Mouse (Mus musculus): Measurements from ENCODE around the gene Upk3b.

Gene Upk3b

DNA sequence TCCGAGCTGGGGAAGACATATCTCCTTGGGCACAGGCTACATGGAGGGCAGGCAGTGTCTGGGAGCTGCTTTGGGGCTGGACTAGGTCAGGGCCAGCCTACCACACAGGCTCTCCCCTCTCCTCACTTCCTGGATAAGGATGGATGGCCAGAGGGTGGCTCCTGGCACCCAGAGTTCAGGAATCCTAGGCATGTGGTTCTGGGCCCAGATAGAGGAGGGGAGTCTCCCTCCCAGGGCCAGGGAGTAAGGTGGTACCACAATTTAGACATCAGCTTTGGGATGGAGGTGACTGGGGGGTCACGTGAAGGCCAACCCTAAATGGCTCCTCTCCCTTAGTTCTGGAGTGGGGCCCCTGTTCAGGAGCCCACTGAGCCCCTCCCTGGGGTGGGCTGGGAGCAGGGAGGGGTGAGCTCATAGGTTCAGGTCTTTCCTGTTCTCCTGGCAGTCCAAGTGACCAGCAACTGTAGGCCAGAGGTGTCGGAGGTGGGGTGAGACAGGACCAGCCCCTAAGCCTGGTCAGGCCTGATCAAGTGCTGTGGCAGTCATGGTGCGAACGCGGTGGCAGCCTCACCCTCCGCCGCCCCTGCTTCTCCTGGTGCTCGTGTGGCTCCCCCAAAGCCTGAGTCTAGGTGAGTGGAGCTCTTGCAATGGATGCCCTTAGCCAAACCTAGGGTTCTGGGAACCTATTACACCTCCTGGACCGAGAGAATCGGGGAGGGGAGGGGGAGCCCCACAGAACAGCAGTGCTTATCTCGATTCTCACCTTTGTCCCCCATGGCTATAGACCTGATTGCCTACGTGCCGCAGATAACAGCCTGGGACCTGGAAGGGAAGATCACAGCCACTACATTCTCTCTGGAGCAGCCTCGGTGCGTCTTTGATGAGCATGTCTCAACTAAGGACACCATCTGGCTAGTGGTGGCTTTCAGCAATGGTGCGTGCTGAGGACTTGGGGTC lies at the start of gene Upk3b:
TSS of gene Upk3b (plus strand) at position 239 of the 957 bp plus-strand sequence.
- DNase-seq = no peak

DNA sequence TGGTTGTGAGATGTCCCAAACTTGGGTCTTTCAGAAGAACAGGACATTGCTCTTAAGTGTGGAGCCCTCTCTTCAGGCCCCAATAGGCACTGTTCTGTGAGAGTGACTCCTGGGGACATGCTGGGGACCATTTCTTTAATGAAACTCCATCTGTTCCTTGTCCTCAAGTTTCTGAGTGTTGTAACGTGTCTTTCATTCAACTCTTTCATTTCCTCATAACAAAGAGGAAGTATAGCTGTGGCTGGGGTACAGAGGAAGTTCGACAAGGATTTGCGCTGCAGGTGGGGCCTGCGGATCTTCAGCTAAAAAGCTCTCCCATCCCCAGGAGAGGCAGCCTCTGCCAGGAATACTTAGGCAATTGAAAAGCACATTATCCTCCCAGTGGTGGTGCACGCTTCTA lies 47.7 kb upstream of the Upk3b start:
- DNase-seq = peak in 1 of 2 experiments; percentile 24

DNA sequence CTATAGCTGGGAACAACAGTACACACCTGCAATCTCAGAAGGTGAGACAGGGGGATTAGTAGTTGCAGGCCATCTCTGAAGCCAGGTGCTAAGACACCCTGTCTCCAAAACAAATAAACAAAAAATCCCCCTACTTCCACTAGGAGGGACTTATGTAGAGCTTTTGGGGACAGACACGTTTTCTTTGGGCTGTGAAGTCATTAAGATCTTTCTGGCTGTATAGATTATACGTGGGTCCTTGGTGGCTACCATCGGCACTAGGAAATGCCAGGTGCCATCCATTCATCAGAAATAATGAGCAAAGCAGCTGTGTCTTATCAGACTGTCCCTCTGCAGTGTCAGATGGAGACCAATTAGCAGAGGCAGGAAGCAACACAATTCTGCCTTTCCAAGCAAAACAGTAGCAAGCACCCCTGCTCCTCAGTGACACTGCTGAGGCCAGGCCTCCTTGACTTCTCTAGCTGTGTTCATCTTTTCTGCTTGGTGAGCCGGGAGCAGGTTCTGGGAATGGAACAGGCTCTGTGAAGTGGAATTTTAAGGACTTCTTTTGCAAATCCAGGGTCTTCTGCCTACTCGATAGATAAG lies 44.8 kb upstream of the Upk3b start:
- DNase-seq = no peak

DNA sequence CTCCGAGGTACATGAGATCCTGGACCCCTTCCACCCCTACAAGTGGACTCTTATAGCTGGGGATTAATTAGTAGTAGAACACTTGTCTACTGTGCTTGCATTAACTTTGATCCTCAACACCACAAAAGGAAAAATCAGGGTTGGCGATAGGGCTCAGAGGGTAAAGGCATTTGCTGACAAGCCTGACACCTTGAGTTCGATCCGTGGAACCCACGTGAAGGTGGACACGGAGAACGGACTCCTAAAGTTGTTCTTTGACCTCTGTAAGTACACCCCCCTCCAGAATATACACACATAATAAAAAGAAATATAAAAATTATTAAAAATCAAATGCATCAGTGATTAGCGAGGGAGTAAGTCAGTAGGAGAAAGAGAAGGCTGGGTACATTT lies 44.0 kb upstream of the Upk3b start:
- no peak for DNase-seq

DNA sequence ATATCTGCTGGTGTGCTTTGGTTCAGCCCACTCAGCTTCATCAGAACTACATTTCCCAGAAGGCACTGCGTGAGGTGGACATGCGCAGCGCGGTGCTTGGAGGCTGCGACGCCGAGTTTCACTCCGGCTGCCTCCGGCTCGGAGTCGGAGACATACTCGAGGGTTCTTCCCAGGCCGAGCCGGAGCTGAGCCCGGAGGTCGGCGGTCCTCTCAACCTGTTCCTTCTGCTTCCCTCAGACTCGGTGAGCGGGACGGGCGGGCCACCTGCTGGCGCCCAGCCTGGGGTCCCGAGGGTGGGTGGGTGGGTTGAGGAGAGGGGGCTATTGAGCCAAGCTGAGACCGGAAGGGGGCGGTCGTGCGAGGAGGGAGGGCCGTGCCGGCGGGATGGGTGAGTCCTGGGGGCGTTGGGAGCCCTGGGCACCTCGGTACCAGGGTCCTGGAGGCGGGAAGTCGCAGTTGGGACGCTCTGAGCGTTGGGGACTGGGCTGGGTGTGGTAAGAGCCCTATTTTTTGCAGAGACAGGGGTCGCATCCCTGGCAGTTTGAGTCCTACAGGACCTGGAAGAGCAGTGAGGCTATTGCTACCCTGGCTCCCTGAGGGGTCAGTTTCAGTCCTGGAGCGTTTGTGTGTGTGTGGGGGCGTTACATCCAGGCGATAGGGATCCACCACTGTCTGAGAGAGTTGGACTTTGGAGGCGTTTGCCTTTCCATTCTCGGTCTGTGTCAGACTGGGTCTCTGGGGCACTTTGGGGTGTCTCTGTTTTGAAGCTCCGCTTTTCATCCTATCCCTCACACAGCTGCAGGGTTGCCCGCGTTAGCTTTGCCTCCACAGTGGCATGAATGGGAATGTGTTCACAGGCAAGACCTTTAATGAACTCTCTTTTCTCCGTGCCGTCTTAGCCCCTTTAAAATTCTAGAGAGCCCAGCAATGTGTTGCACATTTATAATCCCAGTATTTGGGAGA lies 43.3 kb upstream of the Upk3b start, which contains the start of gene Dtx2:
TSS of gene Dtx2 (plus strand) at position 76 of the 963 bp plus-strand sequence.
- peak; percentile 78 to 86 for DNase-seq

DNA sequence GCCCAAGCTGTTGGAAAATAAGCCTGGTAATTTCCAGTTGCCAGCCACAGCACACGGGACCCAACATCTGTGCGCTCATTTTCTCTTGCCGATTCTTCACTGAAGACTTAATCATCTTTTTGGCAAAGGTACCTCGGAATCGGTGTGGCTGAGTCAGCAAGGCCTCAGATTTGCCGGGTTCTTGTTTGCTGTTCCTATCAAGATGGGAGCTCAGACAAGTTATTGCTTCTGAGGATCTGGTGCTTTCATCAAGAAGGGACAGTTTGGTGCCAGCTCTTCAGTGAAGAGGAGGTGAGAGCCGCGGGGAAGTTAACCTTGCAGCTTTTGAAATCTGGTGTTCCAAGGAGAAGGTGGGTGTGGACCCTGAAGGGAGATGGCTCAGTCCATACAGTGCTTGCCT lies 42.1 kb upstream of the Upk3b start:
- DNase-seq = no peak

DNA sequence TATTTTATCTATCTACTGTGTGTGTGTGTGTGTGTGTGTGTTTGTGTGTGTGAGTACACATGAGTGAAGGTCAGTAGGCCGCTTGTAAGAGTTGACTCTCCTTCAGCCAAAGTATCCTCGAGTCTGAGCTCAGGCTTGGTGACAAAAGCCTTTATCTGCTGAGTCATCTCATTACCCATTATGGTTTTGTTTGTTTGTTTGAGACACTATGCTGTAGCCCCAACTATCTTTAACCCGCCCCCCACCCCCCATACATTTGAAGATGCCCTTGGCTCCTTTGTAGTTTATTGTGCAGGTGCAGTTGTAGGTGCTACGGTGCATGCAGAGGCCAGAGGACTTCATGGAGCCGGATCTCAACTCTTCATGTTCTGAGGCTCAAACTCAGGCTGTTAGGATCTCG lies 37.1 kb upstream of the Upk3b start:
- DNase-seq = no peak

DNA sequence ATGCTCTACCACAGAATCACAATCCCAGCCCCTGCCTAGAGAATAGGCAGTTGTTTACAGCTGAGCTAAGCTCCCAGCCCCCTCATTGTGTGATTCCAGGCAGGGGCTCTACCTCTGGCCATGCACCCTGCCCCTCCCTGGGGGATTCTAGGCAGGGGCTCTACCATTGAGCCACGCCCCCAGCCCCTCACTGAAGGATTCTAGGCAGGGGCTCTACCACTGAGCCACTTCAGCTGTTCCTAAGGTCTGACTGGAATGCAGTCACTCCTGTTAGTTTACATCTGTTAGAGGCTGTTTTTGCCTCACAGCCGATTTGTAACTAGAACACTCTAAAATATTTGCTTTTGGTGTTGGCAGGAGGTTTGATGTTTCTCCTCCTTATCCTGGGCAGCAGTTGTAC lies 36.0 kb upstream of the Upk3b start:
- no peak for DNase-seq

DNA sequence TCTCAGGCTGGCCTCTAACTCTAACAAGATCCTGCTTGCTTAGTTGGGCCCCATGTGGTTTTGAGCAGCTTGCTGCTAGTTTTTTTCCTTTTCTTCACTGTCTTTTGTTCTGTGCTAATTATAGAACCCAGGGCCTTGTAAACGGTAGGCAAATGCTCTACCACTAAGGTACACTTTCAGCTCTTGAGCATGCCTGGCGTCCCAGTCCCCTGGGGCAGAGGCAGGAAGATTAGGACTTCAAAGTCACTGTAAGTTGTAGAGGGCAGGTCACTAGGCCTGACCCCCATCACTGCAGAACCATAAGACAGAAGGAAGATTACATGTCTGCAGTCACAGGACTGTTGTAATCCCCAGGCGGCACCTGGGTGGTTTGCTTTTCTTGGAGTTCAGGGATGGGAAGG lies 35.5 kb upstream of the Upk3b start:
- DNase-seq = no peak

DNA sequence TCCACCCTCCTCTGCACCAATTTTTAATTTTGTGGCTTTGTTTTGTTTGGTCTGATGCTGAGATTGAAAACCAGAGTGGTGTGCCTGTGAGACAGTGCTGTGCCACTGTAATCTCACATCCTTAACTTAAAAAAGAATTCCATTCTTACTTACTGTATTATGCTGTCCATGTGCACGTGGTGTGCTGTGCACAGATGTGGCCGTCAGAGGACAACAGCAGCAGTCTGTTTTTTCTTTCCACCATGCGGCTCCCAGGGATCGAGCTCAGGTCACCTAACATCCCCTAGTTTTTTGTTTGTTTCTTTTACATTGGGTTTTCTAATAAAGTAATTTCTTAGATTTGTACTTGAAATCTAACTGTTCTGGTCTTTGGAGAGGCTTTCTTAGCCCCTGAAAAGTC lies 33.8 kb upstream of the Upk3b start:
- DNase-seq = no peak

DNA sequence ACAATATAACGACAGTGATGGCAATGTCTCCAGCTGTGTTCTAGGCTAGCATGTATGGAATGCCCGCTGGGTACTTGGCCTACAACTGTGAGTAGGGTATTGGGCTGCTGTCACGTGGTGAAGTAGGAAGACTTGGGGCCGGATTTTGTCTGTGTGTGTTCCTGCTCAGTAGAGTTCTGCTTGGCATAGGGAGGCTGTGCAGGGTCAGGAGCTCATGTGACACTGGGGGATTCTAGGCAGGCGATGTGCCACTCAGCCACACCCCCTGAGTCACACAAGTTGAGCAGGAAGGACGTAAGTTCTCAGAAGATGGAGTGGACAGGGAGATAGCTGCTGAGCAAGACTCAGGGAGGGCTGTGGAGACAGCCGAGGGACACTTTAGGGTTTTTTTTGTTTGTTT lies 30.6 kb upstream of the Upk3b start:
- no peak for DNase-seq

DNA sequence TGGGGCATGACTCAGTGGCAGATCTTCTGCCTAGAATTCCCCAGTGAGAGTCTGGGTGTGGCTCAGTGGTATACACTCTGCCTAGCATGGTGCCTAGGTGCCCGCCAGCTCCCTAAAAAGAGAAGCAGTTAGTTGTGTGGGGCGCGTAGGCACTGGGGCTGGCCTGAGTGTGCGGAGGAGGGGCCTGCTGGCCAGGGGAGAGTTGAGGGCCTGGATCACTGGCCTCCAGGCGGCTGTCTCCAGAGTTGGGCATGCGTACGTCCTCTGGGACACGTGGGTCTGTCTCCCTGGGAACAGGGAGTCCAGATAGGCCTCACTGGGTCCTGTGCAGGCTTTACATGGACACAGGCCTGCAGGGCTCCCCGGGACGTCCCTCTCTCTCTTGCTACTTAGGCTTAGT lies 23.4 kb upstream of the Upk3b start:
- no peak for DNase-seq

DNA sequence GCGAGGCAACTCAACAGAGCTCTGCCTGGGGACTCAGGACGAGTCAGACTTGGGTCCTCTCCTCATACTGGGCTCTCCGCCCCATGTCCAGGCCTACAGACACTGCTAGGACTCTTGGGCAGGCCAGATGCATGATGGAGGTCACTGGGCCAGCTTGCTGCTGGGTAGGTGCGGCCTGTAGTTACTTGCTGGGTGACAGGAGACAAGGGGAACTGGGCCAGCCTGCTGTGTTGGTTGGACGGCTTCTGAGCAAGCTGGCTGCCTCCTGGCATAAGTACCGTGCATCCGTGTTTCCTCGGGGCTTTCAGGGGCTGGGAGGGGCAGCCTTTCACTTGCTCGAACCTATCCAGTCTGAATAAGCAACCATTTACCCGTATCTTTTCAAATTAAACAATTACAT lies 22.7 kb upstream of the Upk3b start:
- DNase-seq = no peak

DNA sequence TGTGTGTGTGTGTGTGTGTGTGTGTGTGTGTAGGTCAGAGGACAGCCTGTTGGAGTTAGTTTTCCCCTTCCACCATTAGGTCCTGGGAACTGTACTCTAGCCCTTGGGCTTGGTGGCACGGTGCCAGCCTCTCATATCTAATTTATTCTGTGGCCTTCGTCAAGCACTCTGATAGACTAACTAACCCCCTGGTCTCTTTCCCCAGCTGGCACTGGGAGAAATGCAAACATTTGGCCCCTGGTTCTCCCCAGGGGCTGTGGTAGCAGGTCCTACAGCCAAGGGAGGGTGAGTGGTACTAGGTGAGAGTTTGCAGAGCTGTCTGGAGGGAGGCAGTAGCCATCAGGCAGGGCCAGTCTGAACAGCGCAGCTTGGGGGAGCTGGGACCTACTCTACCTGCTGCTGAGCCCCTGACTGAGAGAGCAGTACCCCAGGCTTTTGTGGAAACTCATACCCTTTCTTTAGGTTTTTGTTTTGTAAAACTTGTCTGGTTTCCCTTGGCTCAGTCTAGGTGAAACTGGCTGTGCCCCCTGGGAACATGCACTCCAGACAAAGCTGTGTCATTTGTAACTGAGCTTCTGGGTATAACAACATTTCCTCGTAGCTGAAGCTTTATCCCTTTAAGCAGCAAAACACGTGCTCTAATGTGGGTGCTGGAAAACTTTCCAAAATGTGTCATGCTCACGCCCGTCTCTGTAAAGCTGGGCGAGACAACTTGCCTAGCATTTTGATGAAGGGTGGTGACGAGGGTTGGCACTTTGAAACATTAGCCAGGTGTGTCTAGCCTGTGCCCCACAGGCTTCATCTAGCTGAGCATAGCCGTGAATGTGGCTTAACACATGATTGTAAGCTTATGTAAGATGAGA lies 22.1 kb upstream of the Upk3b start:
- no peak for DNase-seq

DNA sequence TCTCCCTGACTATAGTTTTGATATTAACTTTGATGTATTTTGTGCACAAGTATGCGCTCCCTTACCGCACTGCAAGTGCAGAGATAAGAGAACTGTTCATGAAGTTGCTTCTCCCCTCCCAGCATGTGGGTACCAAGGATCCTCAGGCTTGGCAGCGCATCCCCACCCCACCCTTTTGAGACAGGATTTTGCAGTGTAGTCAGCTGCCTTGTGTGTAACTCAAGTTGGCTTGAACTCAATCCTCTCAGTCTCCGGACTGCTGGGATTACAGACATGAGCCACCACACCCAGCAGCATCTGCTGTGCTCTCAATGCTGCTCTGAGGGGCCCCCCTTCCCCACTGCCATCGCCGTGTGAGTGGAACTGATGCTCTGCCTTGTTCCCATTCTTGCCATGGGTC lies 21.0 kb upstream of the Upk3b start:
- no peak for DNase-seq

DNA sequence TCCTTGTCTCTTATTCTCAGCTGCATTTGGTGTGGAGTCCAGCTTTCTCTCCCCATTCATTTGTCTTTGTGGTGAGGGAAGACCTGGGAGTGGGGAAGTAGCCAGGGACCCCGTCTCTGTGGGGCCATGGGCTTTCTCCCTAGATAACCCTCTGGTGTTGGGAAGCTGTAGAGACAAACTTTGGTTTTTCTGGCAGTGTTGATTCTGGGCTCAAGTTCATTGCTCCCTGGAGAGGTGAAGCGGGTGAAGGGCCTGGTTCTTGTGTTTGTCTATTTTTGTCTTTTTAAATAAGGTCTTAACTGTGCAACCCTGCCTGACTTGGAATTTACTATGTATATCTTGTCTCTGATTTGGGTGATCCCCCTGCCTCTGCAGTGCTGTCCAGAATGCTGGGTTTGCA lies 19.6 kb upstream of the Upk3b start:
- no peak for DNase-seq

DNA sequence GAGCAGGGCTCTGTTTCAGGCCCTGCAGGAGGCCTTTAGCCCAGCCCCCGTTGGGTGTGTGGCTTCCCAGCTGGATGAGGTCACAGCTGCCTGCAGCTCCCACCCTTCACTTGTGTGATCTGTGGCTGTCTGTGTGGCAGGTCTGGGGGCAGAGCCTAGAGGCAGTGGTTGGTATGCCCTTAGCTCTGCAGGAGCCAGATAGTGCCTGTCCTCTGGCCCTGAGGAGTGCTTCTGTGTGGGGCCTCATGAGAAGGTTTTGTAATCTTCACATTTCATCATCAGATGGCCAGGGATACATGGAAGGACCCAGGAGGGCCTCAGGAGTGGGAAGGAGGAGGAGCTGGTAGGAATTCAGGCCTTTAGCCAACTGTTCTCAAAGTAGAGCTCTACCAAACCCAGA lies 18.4 kb upstream of the Upk3b start:
- DNase-seq = no peak

DNA sequence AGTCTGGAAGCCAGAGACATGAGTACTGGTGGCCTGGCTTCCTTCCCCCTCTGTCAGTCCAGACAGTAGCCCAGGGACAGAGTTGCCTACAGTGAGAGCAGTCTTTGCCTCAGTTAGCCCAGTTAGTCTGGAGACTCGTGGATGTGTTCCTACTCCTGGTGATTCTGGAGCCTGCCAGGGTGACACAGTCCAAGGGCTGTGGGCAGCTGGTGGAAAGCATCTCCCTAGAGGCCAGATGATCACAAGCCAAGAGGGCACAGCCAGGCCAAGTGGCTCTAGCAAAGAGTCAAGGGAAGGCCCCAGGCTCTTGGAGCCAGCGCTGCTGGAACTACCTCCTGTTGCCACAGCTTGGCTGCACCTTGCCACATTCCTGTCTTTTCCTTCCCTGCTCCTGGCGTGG lies 12.6 kb upstream of the Upk3b start:
- DNase-seq = no peak

DNA sequence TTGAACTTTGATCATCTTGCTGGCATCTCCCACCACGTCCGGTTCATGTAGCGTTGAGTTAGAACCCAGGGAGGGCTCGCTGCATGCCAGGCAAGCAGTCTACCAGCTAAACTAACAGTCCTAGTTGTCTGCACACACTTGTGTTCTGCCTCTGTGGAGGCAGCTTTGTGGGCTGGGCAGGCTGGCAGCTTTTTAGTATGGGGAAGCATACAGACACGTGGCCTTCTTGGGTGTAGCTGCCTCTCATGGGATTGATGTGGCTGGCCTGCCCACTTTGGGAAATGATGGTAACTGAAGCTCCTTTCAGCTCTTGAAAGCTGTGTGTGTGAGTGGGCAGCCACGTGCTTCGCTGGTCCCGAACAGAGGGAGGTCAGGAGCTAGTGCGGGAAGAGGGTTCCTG lies 11.4 kb upstream of the Upk3b start:
- no peak for DNase-seq

DNA sequence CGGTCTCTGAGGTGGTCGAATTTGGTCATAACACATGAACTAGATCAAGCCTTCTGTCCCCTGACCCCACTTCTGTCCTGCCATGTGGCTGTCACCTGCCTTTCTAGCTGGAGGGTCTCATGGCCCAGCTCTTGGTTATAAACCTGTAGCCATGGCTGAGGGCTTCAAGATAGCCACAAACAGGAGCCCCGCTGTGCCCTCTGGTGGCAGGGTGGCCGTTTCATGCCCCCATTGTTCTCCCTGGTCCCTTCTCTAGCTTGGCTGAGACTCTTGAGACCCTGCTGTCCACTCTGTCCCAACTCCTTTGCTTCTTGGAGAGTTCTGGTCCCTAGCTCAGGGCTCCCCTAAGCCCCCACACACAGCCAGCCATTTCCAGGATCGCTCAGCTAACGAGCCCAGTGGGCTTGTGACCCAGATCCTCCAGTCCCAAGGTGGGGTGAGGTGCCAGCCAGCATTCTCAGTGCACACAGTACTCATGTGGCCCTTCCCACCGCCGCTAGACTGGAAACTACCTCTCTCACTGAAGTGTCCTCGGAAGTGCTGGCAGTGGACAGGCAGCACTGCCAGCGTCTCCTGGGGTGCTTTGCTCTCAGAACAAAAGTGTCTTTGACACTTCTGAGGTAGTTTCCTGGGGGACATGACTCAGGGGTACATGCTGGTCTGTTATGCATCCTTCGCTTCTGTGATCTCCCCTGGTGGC lies 10.5 kb upstream of the Upk3b start:
- no peak for DNase-seq

DNA sequence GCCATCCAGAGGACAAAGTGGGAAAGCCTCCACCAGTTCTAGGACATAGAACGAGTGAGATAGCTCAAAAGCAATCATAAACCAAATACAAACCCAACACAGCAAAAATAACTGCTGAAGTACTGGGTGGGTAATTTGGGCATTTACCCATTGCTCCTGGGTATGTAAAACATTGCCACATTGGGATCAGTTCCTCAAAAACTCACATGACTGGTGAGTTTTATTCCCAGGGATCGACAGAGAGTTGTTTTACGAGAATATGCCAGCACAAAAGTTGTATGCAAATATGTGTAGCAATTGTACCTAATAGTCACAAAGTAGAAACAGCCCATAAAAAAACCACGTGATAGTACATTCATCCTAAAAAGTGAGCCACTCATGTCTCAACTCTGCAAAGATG lies 3.4 kb upstream of the Upk3b start:
- no peak for DNase-seq

DNA sequence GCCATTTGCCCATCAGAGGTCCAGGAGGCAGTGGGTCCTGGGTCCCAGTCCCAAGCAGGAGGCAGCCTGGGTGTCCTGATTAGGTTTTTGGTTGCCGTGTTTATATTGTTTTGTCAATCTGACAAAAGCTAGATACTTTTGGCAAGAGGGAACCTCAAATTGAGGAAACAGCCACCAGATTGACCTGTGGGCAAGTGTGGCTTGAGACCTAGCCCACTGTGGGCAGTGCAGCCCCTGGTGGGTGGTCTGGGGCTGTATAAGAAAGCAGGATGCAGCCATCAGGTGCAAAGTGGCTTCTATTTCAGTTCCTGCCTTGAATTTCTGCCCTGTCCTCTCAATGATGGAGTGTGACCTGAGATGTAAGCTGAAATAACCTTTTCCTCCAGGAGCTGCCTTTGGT lies 3.0 kb upstream of the Upk3b start:
- no peak for DNase-seq
